Mouse (Mus musculus): ENCODE results near the gene 1110051M20Rik.

- TF ChIP-seq CHD2 (IDR thresholded peaks at IDR 0.05; ENCODE audit: low read length) (no peak), CTCF (conservative IDR thresholded peaks at IDR 0.05 in 1 of 2, IDR thresholded peaks at IDR 0.05 in 1 of 2; ENCODE audit: low read depth in 2 of 2, low read length in 2 of 2) (no peak), ELF1 (IDR thresholded peaks at IDR 0.05; ENCODE audit: low read depth, low read length) (no peak), ZMIZ1 (IDR thresholded peaks at IDR 0.05; ENCODE audit: low read depth, low read length) (no peak), JUND (conservative IDR thresholded peaks at IDR 0.05; ENCODE audit: low read depth, low read length) (no peak), POLR2A (IDR thresholded peaks at IDR 0.05; ENCODE audit: low read depth, low read length) (no peak), MEF2A (IDR thresholded peaks at IDR 0.05; ENCODE audit: borderline replicate concordance, low read depth, low read length) (no peak), UBTF (IDR thresholded peaks at IDR 0.05; ENCODE audit: low read depth, low read length) (no peak), MYC (IDR thresholded peaks at IDR 0.05; ENCODE audit: low read depth, low read length) (no peak), USF2 (conservative IDR thresholded peaks at IDR 0.05; ENCODE audit: low read depth, low read length) (no peak), GABPA (IDR thresholded peaks at IDR 0.05; ENCODE audit: insufficient replicate concordance, low read depth, low read length) (no peak), USF1 (IDR thresholded peaks at IDR 0.05; ENCODE audit: low read depth, low read length) (no peak)
Observed at GRCm38 (mm10) chr2:91386547-91387286, 57.8 kb downstream of the 1110051M20Rik start.
